Mouse (Mus musculus): ENCODE measurements at regions not wholly inside any gene's neighbourhood (a gene's known extent, or its start where the extent isn't known, plus 50 kb on each side); places are given as distances from the start of the nearest gene placed in this dataset.

DNA sequence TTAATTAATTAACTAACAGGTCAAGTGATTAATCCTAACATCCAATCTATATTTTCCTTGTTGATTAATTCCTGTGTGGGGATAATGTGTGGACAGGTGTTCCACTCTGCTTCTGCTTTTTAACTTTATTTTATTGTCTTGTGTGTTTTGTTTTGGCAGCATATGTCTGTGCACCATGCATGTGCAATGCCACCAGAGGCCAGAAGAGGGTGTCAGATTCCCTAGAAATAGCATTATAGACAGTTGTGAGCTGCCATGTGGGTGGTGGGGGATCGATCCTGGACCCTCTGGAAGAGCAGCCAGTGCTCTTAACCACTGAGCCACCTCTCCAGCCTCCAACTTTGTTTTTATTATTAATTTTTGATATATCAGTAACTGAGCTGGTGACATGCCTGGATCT is 65.6 kb downstream of the En1 start:
- DNase-seq (ENCODE audit: low read depth), result no peak

DNA sequence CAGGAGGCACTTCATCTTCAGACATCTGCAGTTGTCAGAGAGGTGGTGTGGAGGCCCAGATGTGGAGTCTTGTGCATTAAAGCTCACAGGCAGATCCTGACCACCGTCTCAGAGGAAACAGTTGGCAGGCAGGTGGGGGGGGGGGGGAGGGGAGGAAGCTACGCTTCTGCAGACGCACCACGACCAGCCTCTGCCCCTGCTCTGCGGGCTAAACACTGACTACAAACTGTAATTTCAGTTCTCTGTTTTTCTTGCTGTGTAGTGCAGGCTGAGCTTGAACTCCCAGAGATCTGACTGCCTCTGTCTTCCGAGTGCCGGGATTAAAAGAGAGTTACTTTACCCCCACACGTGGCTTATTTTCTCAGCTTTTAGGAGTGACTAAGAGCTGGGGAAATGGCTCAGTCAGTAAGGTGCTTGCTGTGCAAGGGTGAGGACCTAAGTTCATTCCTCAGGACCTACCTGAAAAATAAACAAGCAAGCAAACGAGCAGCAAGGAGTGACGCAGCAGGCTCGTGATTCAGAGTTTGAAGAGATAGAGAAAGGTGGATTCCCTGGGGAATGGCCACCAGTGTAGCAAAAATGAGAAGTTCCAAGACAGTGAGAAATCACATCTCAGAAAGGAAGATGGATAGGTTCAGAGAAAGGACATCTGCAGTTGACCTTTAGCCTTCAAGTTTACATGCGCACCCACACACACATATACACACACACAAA is 81.5 kb downstream of the En1 start:
- DNase-seq (ENCODE audit: low read depth), result no peak

DNA sequence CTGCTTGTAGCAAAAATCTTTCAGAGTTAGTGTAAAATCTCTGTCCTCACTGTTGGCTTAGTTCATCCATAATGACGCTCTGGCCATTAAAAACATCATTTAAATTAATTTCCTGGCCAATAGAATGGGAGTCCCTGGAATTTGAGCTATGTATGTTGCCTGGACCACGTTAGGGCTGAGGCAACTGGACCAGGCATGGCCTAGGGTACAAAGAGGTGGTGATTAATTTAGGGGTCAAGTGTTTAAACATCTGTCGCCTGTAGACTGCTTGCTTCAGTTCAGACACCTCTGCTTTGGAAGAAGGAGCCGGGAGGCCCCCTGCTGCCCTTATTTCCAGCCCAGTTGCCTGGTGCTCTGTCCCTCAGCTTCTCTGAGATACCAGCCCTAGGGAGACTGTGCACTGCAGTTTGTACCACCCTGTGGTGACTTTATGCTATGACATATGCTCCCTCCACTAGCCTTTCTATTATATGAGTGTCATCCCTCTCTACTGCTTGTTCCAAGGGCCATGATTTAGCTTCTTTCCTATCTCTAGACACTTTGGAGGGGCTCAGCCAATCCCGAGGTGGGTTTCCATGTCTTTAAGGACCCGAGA is 83.5 kb downstream of the En1 start:
- DNase-seq (ENCODE audit: low read depth), result no peak

DNA sequence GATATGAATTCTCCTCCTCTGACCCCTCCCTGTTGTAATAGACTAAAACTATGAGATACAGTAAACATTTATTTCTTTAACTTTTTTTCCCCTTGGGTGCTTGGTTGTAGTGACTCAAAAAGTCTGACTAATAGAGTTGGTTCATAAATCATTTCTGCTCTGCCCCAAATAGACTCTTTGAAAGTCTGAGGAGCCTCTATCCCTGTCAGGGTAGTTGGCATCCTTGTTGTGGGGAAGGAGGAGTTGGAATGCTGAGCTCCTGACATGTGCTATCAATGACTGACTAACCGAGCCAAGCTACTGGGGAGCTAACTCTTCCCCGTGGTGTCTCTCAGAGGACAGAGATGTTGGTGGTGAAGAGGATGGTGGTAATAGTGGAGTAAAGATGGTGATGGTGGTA is 89.4 kb downstream of the En1 start:
- no peak for DNase-seq (ENCODE audit: low read depth)

DNA sequence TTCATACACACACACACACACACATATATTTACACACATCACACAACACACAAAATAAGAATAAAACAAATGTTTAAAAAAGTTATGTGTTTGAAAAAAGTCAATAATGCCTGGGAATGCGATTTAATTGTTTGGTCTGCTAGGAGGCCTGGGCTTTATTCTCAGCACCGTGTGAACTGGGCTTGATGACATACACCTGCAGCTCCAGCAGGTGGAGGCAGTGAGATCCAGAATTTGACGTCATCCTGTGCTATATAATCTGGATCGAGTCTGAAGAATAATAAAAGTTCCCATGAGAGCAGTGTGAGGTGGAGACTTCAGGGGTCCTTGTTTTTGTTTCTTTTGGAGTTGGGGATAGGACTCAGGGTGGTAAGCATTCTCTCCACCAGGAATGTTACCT is 96.0 kb downstream of the En1 start:
- no peak for DNase-seq (ENCODE audit: low read depth)

DNA sequence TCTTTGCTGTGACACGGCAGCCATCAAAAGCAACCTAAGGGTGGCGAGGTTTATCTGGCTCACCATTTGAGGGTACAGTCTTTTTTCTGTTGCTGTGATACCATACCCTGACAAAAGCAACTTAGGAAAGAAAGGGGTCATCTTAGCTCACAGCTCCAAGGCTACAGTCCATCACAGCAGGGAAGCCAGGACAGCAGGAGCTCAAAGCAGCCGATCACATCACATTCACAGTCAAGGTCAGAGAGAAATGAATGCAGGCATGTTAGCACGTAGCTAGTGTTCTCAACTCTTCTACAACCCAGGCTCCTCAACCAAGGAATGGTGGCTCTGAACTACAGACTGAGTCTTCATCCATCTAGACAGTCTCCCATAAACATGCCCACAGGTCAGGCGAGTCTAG is 102.0 kb downstream of the En1 start:
- no peak for DNase-seq (ENCODE audit: low read depth)

DNA sequence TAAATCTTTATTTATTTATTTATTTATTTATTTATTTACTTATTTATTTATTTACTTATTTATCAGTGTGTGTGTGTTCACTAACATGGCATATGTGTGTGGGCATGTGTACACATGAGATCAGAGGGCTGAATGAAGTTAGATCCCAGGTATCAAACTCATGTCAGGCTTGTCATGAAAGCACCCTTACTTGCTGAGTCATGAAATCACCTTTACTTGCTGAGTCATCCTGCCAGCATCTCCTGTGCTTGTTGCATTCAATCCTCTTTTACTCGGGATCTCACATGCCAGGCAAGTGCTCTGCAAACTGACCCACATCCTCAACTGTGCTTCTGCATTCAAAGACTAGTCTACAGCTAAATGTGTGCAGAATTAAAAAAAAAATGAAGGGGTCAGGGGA is 103.8 kb downstream of the En1 start:
- no peak for DNase-seq (ENCODE audit: low read depth)

DNA sequence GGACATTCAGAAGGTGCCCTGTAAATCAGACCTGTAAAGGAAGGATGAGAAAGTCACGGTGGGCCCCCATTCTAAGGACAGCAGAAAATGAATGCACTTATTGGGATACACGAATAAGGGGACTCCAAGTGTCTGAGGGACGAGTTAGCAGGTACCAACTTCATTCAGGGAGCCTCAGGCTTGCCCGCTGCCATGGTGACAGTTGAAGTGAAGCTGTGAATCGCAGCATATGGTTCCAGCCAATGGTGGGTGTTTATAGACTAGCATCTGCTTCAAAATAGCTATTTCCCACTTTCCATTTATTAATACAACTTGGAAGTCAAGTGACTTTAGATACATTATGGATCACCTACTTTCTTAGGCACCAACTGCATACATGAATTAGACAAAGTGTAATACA is 106.3 kb downstream of the En1 start:
- no peak for DNase-seq (ENCODE audit: low read depth)

DNA sequence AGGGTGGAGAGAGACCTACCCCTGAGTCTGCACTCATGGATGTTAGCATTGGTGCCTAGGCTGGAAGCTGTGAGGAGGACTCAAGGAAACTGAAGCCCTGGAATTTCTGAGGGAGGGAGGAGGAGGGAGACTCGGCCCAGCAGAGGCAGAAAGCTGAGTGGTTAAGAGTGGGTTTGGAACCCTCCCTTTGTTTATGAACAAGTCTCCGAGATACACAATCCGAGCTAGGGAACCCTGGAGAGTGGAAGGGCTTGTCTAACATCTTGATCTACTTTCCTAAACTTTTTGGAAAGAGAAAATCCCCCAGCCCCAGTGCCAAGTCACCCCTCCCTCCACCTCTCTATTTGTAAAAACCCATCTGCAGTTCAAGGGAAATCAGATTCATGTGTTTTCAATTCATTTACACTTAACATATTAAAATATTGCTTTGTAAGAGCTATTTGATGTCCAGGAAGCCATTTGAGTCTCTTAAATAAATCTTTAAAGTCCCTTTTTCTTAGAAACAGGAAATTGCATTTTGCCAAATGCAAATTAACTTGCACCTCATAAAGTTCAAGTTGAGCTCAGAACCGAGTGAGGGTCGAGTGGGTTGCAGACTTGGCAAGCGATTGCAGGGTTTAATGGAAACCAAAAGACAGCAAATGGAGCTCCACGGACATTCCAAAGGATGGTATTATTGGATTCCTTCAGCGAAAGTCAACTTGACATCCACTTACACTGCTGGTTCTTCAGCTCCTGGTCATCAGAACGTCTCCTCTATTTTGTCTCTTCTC is 113.1 kb downstream of the En1 start:
- no peak for DNase-seq (ENCODE audit: low read depth)

DNA sequence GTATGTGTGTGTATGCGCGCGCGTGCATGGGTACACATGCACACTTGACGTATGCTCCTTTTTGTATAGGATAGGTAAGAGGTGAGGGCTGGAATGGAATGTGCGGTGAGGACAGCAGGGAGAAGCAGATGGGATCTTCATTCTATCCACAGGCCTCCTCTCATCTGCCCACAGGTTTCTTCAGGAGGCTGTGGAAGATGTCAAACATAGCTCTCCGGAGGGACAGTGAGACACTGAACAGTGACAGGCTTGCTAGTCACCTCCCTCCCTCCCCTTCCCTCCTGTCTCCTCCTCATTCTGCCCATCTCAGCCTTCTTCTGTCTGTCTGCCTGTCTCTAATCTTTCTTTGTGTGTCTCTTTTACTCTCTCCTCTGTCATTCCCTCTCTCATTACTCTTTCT is 124.6 kb downstream of the En1 start:
- no peak for DNase-seq (ENCODE audit: low read depth)

DNA sequence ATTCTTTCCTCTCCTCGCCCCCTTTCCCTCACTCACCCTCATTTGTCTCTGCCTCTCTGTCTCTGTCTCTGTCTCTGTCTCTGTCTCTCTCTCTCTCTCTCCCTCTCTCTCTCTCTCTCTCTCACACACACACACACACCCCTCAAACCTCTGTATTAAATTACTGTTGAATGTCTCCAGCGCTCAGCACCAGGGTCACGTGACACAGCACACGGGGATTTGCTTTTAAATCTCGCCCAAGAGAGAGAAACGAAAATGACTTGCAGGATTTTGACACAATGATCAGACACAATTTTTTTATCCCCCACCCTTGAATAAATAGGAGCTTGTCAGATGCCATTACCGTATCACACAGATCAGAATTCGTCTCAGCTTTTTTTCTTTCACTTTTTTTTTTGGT is 125.2 kb downstream of the En1 start:
- no peak for DNase-seq (ENCODE audit: low read depth)

DNA sequence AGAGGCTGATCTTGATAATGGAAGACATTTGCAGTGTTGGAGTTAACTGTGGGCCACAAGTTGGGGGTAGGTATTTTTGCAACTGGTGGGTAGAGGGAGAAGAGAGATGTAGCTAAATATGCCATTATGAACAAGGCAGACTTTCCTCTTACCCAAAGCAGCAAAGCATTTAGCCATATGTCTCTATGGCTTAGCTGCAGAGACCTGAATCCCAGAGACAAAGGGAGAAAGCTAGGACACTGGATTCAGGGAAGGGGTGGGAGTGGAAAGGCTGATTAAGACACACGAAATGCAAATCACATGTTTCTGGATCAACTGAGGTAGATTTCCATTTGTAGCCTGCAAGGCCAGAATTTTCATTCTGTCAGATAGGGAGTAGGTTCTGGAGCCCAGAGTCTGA is 129.8 kb downstream of the En1 start:
- DNase-seq (ENCODE audit: low read depth), result no peak

DNA sequence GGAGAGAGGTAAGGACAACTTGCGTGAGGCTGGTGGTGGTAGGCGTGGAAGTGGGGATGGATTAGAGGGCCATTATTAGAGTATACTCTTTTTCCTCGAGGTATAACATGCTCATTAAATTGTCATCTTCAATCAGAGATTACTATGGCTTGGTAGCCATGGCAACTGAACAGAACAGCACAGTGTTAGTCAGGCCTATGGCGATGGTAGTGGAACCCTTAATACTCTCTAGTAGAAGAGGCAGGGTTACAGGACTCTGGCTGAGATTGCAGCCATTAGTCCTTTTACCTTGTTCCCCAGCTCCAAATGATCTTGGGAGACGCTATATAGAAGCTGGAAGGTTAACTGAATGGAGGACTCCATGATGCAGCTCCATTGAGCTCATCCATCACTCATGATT is 131.5 kb downstream of the En1 start:
- no peak for DNase-seq (ENCODE audit: low read depth)

DNA sequence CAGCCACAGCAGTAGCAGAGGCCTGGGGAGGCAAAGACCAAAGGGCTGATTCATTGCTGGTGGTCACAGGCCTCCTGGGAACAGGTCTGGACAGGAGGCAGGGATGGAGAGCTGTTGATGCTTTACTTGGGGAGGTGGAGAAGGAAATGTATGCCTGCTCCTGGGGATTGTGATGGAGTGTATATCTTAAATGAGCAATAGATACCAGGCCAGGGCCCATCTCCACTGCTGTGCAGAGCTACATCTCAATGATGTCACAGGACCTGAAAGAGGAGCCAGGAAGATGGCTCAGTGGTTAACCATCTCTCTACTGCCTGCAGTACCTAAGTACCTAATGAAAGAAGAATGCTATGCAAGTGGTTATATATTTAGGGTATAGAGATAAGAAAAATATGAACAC is 132.6 kb downstream of the En1 start:
- no peak for DNase-seq (ENCODE audit: low read depth)

DNA sequence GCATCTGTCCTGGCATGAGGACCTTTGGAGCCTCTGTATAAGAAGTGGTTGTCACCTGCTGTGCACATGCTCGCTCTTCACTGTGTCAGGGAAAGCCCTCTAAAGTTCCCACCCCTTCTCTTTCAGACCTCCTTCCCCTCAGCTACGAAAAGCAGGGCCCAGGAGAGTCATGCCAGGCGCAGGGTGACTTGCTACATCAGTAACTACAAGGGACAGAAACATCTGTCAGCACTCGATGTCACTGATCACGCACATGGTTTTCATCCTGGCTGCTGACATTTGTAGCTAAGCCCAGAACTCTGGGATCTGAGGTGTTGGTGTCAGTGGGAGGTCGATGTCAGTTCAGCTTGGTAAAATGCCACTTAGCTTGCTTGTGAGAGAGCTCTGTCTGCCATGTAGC is 137.3 kb downstream of the En1 start:
- DNase-seq (ENCODE audit: low read depth), result no peak

DNA sequence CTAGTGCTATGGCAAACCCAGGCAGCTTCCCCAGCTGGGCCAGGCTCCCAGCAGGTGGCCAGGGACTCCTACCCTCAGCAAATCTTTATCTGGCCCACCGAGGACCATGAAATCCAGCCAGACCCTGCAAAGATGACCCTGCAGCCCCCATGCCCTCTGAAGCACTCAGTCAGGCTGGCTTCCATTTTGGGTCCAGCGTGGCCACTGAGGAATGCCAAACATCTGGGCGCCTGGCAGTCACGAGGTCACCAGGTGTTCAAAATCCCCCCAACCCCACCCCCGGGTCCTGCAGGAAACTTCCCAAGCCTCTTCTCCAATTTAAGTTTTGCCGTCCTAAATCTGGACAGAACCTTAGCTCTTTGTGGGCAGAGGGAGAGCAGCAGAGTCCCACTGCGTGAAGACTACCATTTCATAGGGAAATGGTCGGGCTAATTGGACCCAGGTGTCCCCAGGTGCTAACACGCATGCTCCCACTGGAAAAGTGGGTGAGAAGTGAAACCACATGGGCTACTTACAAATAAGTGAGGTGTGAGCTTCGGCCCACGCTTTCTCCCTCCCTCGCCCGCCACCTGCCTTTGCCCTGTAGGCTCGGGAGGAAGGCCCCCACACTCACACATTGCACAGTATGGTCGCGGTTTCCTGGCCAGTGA is 139.0 kb downstream of the En1 start:
- DNase-seq (ENCODE audit: low read depth), result no peak

DNA sequence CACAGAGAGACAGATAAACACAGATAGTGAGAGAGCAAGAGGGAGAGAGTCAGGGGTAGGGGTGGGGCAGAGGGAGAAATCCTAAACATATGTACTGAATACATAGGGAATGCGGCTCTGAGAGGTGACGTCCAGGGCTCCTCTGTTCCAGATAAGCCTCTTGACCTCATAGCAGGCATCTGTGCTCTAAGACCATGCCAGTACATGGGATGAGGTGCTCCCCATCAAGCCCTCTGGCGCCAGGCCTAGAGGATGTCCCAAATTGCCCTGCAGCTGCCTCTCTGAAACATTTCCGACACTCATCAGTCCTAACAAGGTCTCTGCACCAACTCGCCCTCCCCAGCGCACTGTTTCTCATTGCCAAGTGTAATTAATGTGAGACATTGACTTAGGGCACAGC is 146.7 kb downstream of the En1 start:
- no peak for DNase-seq (ENCODE audit: low read depth)

DNA sequence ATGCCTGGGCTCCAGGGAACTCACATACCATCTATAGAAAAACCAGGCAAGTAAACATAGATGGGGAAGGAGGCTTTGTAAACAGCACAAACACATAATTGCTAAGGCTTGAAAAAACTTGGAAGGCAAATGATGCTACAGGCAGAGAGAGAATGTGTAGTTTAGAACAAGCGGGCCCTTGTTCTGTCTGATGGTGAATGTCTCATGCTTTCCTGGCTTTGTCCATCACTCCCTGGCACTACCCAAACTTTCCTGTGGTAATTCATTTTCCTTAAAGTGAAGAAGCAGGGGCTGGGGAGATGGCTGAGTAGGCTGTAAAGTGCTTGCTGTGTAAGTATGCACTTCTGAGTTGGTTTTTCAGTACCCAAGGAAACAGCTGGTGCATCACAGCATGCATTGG is 151.2 kb downstream of the En1 start:
- no peak for DNase-seq (ENCODE audit: low read depth)

DNA sequence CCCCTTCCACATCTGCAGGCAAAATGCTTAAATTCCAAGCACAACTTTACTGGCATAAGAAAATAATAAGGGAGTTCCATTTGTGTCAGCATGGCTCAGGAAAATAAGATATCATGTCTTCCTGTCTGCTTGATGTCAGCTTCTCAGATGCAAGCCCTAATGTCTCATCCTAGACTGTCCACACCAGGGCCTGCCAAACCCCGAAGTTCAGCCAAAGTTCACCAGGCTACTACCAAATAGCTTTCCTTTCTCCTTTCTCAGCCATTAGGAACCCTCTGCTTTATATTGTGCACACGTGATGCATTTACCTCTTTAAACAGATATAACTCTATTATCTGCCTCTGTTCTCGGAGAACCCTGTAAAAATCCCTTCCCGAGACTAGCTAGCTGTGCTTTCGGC is 152.1 kb downstream of the En1 start:
- DNase-seq (ENCODE audit: low read depth), result no peak

DNA sequence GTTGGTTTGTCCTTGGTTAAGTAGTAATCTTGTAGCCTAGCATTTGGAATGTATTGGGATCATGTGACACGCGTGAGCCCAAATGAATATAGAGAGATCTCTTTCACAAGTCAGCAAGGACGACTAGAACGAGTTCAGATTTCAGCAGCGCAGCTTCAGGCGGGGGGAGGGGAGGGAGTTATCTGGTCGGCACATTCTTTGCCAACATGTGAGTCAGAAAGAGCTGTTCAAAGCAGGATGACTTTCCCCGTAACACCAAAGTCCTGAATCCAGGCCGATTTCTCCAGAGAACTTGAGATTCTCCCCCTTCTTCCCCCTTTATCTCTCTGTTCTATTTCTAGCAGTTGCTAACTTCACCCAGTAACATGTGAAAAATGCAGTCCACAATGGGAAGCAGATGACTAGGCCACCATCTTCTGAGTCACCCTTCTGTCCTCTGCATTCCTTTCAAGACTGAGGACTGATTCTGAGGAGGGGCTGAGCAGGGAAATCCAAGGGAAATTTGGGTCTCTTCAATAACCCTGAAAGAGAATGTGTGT is 155.1 kb downstream of the En1 start:
- DNase-seq (ENCODE audit: low read depth), result no peak

DNA sequence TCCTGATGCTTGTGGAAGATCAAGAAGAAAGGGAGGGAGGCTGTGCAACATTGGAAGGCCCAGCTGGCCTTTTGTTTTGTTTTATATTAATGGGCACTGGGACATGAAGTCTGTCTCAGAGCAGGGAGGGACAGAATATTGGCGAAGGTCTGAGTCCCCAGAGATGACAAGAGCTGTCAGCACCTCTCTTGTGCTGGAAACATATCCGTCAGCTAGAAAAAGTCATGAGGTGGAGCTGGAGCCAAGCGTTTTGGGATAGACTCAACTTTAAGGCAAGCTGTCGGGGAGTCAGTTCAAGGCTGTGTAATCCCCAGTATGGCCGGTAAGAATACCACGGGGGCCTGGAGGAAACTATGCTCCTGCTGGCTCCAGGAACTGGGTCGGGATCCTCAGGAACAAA is 156.0 kb downstream of the En1 start:
- no peak for DNase-seq (ENCODE audit: low read depth)

DNA sequence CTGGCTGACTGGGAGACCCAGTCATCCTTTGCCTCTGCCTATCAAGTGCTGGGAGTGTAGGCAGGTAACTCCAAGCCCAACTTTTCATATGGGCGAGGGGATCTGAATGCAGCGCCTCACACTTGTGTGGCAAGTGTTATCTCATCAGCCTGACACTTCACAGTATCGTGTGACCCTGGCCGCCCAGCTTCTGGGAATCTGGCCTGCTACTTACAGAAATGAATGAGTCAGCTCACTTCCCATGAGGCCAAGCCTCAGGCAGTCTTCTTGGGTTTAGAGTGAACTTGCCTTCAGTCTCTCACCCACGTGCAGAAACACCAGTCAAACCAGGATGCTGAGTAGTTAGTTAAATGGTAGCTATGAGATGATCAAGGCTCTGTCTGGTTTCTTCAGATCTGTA is 156.5 kb downstream of the En1 start:
- no peak for DNase-seq (ENCODE audit: low read depth)

DNA sequence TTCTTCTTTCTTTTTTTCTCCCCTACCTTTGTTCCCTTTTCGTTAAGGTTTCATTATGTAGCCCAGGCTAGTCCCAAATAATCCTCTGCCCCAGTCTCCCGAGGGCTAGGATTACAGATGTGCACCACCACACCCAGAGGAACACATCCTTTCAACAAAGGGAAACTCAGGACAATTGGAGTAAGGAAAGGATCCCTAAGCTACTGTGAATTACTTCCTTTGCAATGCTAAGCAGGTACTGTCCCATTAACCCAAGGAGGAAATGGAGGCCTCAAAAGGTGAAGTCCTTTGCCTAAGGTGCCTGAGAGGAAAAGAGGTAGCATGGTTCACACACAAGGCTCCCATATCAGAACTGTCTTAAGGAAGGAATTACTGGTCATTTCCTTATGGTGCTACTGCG is 157.2 kb downstream of the En1 start:
- no peak for DNase-seq (ENCODE audit: low read depth)
